Mouse (Mus musculus): ENCODE measurements around the gene Ildr2.

GRCm38 (mm10) chr1:166204171-166204570 is 49.8 kb upstream of the Ildr2 start:
- TF ChIP-seq CTCF (IDR thresholded peaks at IDR 0.05; ENCODE audit: insufficient read depth, low read depth, low read length): no peak
- no peak for TF ChIP-seq POLR2A (IDR thresholded peaks at IDR 0.05; ENCODE audit: insufficient read depth, low read depth, low read length)

Data from olfactory bulb, adult 2 months (tissue).